Mouse (Mus musculus): ENCODE results near the gene 6430550D23Rik. TPM values are rescaled to one million over a fixed set of nuclear protein-coding genes. Genes with fewer than 3 reads are reported as not detected.

6430550D23Rik gene
- total RNA-seq, 2 experiments from 2014 or later = 0.74 to 1.4 TPM

Other genes starting within 250 kb of the 6430550D23Rik start
- 10 to 100 TPM; 34.3 to 35.6 TPM for gene Mmp24, start 232.6 kb downstream of the 6430550D23Rik start, total RNA-seq (2021)
- gene BC029722, start 188.6 kb downstream of the 6430550D23Rik start, total RNA-seq (2021) = 10 to 100 TPM; 58.7 to 58.9 TPM
- 10 to 100 TPM; 73.3 to 82.5 TPM for gene Eif6, start 181.1 kb downstream of the 6430550D23Rik start, total RNA-seq (2021)
- not detected for gene Fam83c, start 173.1 kb downstream of the 6430550D23Rik start, total RNA-seq (2021)
- 10 to 100 TPM; 84.7 to 91.8 TPM for gene Uqcc1, start 77.7 kb downstream of the 6430550D23Rik start, total RNA-seq (2021)
- not detected for gene Gm15557, start 67.2 kb downstream of the 6430550D23Rik start, total RNA-seq (2021)
- gene Gdf5, start 62.6 kb downstream of the 6430550D23Rik start, total RNA-seq (2021) = under 1 TPM; 0.19 to 0.21 TPM
- gene Cep250, start 51.5 kb downstream of the 6430550D23Rik start, total RNA-seq (2021) = 10 to 100 TPM; 18.2 to 19.5 TPM
- gene Ergic3, start 68 bp upstream of the 6430550D23Rik start, total RNA-seq (2021) = 100 to 1,000 TPM; 216 to 235 TPM
- not detected for gene Fer1l4, start 45.0 kb upstream of the 6430550D23Rik start, total RNA-seq (2021)
- gene Spag4, start 57.2 kb upstream of the 6430550D23Rik start, total RNA-seq (2021) = 1 to 10 TPM; 4.2 to 4.4 TPM
- 10 to 100 TPM; 23.4 to 25.3 TPM for gene Cpne1, start 104.0 kb upstream of the 6430550D23Rik start, total RNA-seq (2021)
- 10 to 100 TPM; 22.9 to 24.9 TPM for gene Rbm12, start 104.0 kb upstream of the 6430550D23Rik start, total RNA-seq (2021)
- gene Gm28036, start 119.1 kb upstream of the 6430550D23Rik start, total RNA-seq (2021) = 10 to 100 TPM; 18.9 to 23.9 TPM
- 100 to 1,000 TPM; 156 to 162 TPM for gene Romo1, start 136.1 kb upstream of the 6430550D23Rik start, total RNA-seq (2021)
- gene Nfs1, start 136.2 kb upstream of the 6430550D23Rik start, total RNA-seq (2021) = 10 to 100 TPM; 36.0 to 39.4 TPM
- 100 to 1,000 TPM; 286 to 287 TPM for gene Rbm39, start 172.3 kb upstream of the 6430550D23Rik start, total RNA-seq (2021)
- 10 to 100 TPM; 87.7 to 97.8 TPM for gene Phf20, start 188.5 kb upstream of the 6430550D23Rik start, total RNA-seq (2021)

Data from left cerebral cortex, adult 18-20 months (tissue).